Mouse (Mus musculus): ENCODE measurements at regions not wholly inside any gene's neighbourhood (a gene's known extent, or its start where the extent isn't known, plus 50 kb on each side); places are given as distances from the start of the nearest gene placed in this dataset.

DNA sequence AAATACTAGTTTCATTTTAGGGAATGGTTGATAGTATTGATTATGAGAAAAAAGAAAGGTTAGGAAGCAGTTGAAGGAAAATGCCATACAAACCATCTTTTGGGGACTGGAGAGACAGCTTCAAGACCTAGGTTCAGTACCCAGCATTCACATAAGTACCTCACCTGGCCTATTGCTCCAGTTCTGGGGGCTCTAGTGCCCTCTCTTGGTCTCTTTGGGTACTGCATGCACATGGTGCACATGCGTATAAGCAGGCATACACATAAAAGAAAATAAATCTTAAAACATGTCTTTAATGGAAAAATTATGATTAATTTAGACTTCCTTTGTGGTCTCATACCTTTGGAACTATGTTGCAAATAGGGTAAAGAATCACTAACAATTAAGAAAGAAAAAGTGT lies 155.3 kb upstream of the Gm6793 start:
- TF ChIP-seq CTCF (IDR thresholded peaks at IDR 0.05; ENCODE audit: low read depth, low read length) (no peak), POLR2A (IDR thresholded peaks at IDR 0.05; ENCODE audit: borderline replicate concordance, low read depth, low read length) (no peak)

Data from bone marrow macrophage, adult 2 months (primary cell).